Mouse (Mus musculus): ENCODE results near the gene Cab39l.

Cab39l gene

DNA sequence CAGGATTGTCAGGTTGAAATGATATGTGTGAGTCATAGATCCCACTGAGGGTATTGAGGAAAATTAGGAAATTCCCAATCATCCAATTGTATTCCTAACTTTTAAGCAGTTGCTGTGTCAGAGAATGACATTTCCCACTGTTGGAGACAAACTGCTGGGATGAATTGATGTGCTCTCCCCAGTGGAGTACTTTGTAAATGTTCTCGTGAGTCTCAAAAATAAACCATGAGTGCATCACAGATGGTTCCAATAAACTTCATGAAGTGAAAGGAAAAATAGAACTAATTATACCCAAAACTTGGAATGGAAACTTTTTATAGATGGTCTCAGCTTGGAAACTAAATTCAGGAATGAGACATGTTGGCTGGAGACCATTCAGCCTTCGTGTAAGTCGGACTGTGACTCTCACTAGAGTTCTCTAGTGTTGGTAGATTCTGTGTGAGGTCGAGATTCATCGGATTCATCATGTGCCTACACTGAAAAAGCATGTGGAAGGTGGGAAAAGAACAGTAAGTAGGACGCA, 73.2 kb downstream of the Cab39l start:
- WGBS = 48% methylated on average over 6 of the region's 6 CpGs

DNA sequence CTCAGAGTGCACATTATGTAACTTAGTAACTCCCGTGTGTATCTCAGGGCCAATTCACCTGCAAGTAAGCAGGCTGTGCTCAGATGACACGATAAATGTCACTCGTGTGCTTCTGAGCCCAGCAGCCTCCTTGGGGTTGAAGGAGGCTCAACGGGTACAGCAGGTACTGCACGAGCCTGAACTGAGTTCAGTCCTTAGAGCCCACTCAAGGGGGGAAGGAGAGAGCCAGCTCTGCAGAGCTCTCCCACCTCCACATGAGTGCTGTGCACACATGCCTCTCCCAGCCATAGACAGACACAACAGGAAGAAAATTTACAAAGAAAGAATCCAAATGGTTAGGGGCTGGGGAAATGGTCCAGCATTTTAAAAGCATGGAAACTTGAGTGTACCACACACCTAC, 85.1 kb downstream of the Cab39l start:
- WGBS = 84% methylated on average over 5 of the region's 5 CpGs

DNA sequence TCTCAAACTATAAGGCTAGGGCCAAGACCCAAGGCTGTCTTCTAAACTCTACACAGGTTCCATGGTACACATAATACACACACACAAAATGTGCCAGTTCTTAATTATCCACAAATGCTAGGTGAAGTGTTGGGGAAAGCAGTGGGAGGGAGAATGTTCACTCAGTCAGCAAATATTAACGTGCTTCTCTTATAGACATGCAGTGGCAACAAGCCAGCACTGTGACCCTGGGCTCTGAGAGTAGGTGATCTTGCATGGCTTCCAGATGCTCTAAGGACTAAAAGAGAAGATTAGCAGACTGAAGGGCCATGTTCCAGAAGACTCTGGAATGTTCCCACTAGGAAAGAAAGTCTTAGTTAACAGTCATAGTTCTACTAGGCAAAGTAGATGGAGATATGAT, 90.0 kb downstream of the Cab39l start:
- 91% methylated on average over 1 of the region's 1 CpGs for WGBS

DNA sequence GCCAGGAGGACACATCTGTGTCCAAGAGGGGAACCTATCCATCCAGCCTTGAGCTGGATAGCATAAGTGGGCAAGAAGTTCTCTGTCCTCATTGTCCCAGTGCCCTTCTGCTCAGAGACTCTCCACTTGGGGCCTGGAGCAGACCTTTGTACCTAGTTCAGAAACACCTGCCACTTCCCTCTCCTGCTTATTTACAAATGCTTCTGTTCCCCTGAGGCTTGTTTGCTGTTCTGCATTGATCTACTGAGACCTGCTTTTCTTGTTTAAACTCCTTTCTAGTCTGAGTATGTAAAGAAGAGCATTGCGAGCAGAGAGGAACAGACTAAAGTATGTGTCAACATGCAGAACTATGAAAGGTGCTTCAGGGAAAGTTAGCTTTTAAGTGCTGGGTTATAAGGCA, 92.2 kb downstream of the Cab39l start:
- WGBS = 91% methylated on average over 1 of the region's 1 CpGs

DNA sequence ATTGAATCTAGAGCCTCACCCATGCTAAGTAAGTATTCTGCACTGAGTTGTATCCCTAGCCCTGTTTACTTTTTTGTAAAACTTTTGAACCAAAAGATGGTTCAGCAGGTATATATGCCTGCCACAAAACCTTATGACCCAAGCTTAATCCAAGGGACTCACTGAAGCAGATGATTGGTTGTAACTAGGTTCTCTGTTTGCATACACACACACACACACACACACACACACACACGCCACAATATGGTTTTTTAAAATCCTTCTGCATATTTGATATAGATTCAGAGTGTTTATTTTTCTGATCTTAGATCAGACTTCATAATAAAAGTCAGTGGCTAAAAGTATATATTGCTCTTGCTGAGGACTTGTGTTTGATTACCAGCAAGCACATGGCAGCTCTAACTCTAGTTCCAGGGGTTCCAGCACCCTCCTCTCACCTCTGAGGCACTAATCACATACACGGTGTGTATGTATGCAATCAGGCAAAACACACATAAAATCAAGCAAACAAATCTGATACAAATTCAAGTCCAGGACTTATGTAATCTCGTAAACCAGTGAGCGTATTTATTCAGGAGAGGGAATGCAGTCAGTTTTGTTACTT, 97.2 kb downstream of the Cab39l start:
- 97% methylated on average over 4 of the region's 4 CpGs for WGBS

DNA sequence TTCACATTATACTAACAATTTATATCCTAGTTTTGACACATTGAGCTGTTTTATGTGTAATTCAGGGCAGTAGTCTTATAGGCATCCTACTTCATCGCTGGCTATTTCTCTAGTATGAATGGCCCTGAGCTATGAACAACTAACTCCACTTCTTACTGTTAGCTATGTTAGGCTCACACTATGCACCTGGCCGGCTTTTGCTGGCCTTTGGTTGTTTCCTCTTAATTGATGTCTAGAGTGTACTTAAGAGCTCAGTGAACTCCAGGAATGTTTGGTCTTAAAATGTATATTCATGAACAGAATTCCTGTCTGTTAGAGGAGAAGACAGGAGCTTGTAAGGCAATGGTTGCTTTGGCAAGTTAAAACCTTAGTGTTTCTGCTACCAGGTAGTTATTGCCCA, 99.5 kb downstream of the Cab39l start:
- 91% methylated on average over 2 of the region's 2 CpGs for WGBS

DNA sequence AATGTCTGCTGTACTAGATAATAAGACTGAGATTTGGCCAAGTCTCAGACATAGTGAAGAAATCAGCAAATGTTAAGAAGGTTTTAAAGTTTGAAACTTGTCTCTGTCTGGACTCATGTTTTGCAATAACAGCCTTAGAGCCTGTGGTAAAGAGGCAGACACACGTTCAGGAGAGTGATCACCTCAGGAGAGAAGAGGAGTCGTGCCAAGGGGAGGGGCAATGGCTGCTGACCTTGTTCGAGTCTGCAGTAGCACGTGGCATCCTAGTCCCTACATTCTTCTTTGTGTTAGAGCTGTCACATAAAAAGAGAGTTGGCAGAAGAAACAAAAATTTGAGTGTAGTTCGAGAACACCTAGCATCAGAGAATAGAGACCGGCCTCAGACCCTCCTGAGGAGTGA, 100.0 kb downstream of the Cab39l start:
- WGBS = 82% methylated on average over 6 of the region's 6 CpGs

DNA sequence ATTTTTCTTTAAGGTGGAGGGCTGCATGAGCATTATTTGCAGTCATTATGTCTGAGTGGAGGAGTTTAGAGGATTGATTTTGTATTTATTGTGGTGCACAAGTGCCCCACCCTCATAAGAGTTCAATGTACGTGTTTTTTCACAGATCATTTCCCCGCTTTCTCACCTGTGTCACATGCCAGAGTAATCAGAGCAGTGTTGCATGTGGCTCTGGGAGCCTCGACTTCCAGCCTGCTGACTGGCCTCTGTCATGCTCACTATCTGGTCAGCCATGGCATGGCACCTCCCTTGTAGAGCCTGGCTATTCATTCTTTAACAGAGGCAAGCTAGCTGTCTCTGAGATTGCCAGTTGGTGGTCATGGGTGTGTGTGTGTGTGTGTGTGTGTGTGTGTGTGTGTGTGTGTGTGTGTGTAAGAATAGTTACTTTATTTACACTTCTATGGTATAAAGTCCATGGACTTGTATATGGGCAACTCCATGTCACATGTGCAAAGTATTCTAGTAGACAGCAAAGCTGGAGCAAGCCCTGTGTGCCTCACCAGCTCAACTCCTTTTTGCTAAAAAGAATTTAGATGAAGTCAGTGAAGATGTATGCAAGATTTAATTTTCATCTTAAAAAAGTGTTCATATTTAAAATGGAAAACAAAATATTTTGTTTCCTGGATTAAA, 102.5 kb downstream of the Cab39l start:
- 94% methylated on average over 3 of the region's 3 CpGs for WGBS

DNA sequence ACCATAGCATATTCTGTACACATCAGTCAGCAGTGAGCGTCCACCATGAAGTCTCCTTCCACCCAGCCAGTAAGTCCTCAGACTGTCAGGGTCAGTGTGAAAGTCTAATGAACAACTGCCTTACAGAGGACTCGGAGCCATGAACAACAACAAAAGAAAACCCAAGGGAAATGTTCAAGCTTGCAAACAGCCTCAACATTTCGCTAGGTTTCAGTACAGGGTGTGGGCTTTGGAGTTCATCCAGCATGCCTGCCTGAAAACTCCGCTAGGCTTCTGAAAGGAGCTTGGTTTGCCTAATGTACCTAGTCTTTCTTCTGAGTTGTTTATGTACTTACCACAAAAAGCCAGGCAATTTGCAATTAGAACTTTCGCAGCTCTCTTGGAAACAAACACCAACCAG, 103.2 kb downstream of the Cab39l start:
- WGBS = 59% methylated on average over 5 of the region's 5 CpGs

DNA sequence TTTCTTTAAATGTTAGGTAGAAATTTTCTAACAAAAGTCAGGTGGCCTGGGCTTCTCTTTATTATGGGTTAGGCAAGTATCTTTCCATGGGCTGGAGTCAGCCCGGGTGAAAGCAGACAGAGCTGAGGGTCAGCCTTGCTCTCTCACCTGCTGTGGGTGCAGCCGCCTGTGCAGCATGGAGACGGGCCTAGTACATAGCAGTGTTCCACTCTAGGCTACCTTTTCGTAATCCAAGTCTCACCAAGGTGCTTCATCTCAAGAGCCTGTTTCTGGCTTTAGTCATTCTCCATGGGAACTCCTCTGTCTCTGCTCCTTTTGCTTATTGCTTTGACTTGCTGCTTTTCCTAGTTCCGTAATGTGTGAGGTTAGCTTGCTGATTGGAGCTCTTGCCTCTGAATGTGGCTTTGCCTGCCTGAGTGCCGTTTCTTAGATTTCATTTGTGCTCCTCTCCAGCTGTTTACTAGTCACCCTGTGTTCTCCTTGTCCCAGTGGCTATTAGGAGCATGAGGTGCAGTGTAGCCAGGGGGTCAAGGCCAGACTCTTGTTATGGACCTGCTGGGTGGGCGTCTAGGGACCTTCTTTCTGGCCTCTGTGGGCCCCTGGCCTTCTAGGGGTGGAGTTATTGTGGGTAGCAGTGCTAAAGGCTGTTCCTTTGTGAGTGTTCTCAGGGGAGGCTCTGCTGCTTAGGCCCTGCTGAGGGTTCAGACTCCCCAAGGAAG, 105.5 kb downstream of the Cab39l start:
- 92% methylated on average over 7 of the region's 7 CpGs for WGBS

DNA sequence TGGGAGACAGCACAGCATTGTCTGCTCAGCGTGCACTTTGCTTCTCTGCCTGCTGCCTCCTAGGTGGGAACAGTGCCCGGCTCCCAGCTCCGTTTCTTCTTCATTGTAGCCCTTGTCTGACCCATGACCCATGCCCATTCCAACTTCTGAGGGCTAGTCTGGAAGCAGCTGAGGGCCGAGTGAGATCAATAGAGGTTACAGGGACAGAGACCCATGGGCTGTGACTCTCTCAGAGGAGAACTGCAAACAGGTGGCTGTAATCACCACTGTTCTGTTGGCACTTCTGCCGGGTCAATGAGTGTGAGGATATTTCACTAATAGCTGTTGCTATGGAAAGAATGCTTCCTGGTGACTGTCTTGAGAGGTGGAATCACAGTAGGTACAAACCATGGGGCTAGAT, 106.8 kb downstream of the Cab39l start:
- WGBS = 85% methylated on average over 5 of the region's 5 CpGs

DNA sequence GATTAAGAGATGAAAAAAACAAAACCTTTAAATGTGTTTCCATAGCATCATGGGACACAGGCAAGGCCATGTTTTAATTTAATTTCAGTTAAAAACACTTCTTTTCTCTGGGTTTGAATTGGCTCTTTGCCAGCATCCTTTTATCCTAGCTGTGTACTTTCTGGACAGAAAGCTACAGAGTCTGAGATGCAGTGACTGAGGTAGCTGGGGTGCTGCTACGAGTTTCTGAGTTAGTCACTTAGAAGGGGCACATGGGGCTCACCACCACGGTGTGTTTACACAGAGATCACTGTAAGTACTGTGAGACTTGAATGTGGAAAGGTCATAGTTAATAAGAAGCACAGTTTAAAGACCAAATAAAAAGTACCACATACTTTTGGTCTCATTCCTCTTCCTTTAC, 107.8 kb downstream of the Cab39l start:
- WGBS = 61% methylated on average over 2 of the region's 2 CpGs

DNA sequence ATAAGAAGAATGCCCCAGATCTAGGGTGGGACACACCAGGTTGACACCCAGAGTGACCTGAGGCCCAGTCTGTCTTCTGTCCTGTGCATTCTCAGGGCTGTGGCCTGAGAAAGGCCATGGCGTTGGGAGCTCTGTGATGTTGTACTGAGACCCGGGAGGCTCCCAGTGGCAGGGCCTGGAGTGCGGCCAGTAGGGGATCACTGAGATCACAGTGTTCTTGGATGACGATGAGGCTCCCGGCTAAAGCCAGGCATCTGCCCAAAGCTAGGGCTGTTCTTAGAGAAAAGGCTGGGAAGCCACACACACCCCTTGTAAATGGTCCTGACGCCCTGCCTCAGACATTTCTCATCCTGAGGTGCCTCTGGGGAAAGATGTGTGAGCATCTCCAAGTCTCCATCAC, 108.3 kb downstream of the Cab39l start:
- WGBS = 67% methylated on average over 6 of the region's 6 CpGs

DNA sequence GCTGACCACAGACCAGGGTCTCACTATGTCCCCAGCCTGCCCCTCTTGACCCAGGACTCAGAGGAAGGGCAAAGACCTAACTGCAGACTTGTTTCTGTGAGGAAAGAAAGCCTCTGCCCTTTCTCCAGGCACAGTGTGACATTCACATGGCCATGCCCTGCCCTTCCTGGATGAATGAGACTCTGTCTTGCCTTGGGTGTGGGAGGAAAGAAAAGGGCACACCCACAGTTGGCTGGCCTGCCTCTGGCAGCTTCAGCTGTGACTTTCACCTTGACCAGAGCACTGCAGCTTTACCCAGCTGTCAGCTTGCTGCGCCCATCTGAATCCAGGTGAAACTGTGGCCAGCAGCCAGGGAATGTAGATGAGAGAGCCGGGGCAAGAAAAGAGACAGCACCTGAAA, 110.1 kb downstream of the Cab39l start:
- 85% methylated on average over 2 of the region's 2 CpGs for WGBS

DNA sequence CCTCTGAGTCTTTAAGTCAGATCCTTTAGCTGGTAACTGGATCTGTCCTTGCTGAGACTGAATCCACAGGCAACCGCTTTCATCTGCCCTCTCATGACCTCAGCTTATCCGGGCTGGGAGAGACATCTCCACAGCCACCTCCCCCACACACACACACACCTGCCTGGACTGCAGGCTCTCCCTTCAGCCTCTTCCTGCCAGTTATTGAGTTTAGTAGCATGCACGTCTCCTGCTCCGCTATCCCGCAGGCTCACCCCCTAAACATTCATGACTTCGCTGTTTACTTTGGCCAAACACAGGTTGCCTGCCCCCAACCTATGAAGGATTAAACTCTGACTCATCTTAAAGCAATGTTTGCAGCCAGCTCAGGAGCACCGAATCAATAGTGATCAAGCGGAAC, 111.2 kb downstream of the Cab39l start:
- 78% methylated on average over 8 of the region's 8 CpGs for WGBS

DNA sequence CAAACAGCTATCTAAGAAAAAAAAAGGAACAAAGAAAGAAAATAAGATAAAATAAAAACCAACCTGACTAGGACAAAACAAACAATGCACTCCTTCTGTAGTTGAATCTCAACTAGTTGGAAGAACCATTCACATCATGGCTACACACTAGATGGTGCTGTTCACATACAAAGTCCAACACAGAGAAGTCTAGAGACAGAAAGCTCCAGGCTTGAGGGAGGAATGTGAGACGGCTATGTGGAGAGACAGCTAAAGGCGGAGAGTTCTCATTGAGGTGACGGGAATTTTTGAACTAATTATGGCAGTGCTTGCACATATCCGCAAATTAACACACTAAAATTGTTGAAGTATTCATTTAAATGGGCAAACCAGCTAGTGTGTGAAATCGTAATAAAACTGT, 113.3 kb downstream of the Cab39l start:
- WGBS = 62% methylated on average over 5 of the region's 5 CpGs

DNA sequence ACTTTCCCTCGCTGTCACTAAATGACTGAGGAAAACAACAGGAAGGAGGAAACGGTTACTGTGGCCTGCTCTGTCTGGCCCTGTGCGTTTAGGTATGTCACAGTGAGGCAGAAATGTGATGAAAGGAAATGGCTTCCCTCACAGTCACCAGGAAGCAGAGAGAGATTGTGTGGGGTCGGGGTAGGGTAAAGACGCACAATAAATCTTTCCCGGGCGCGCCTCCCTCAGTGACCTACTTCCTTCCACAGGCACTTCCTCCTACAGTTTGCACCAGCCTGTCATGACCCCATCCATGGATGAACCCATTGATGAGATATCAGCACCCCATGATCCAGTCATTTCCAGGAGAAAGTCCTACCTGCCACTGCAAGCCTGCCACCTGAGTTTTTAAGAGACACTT, 114.2 kb downstream of the Cab39l start:
- 81% methylated on average over 8 of the region's 8 CpGs for WGBS

DNA sequence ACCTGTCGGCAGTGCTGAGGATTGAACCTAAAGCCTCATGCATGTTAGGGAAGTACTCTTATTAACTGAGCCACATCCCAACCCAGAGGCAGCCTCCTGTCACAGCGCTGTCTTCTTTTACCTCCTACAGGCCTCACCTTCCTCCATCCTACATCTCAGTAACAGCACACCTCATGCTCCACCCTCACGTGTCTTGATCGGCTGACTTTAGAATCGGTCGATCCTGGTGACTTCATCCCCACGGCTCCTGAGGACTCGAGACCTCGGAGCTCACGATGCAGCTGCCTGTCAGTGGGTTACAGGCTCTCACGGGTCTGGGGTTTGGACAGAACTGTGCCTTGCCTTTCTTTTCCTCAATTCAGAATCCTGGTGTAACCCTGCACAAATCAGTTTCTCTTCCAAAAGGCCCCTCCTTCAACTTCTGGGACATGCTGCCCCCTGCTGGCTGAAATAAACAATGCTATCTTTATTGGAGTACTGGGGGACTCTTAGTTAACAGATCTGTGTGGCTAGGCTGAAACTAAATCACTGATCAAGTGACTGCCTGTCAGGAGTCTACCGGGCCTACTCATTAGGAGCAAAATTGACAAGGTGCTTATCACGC, 115.3 kb downstream of the Cab39l start:
- WGBS = 39% methylated on average over 13 of the region's 13 CpGs

DNA sequence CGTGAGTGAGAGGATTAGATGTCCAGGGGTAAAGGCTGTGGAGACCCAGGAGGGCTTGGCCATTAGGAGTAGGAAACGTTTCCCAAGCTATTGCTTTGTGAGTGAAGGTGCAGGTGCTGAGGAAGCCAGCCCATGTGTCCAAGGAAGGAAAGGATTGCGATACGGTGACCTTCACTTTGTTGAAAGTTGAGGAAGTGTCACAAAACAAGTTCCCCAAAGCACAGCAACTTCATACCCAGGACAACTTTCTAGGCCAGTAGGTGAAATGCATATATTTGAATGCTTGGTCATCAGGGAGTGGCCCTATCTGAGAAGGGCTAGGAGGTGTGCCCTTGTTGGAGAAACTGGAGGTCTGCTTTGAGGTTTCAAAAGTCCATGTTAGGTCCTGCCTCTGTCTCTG, 116.3 kb downstream of the Cab39l start:
- 65% methylated on average over 4 of the region's 4 CpGs for WGBS

DNA sequence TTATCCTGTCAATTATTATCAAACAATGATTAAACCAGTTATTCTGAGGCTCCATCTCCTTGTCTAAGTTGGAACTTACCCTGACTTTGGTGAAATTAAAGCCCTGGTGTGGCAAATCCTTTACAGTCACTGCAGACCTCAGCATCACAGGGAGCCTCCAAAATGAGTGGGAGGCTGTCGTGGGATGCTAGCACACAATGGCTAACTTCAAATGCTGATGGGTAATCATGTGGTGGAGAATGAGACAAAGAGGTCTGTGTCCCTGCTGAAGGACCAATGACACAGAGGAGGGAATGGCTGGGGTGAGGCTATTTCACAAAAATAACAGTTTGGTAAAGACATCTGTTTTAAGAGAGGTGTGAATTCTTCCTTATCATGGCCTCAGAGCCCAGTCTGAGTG, 117.1 kb downstream of the Cab39l start:
- 38% methylated on average over 1 of the region's 1 CpGs for WGBS

DNA sequence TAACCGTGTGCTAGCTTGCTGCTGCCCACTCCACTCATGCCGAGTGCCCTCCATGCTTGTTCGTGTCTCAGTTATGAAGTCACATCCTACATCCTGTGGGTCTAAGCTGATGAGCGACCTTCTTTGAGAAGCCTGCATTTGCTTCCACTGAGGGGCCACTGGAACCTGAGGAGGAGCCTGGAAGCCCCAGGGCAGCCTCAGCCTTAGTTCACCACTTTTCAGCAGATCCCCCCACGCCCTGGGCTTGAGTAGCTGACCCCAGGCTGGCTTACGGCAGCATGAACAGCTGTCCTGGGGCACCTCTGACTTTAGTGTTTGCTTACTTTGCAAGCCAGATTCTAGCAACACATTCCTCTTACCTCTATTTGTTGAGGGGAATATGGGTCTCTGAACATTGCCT, 126.0 kb downstream of the Cab39l start:
- 94% methylated on average over 6 of the region's 6 CpGs for WGBS

DNA sequence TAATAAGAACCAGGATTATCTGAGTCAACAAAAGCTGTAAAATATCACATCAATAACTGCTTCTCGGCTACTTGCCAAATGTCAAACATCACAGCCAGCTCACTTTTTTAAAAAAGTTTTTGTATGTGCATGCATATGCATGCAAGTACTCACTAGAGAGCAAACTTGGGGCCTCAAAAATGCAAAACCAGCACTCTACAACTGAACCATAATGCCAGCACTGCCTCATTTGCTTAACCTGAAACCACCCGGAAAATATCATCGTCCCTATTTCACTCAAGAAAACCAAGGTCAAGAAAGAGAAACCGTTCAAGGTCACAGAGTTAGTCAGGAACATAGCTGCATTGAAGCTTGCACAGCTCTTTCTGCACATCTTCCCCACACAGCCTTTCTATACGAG, 135.6 kb downstream of the Cab39l start:
- WGBS = 90% methylated on average over 5 of the region's 5 CpGs

DNA sequence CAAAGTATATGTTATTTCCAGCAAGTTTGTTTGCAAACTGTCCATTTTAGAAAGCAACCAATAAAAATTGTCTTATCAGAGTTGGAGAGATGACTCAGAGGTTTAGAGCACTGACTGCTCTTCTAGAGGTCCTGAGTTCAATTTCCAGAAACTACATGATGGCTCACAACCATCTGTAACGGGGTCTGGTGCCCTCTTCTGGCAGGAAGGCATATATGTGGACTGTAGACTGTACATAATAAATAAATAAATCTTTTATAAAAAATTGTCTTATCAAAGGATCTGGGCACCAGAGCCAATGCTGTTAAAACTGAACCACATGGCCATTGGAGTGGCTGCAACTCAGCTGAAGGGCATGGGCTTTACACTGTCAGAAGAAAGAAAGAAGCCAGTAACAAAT, 149.8 kb downstream of the Cab39l start:
- WGBS = 84% methylated on average over 1 of the region's 1 CpGs

Data from cerebral cortex, adult 2 months (tissue).